Mouse (Mus musculus): Measurements from ENCODE around the gene Filip1. TPM values are rescaled to one million over a fixed set of nuclear protein-coding genes. Genes with fewer than 3 reads are reported as not detected.
"Not testable (repeated sequence)": the region's sequence is repeated elsewhere in the genome, so short reads cannot be mapped to it uniquely, and the experiment has no call there.

Gene Filip1
- 100 to 1,000 TPM in 1 of 2 experiments, 10 to 100 TPM in 1; 84.8 to 101 TPM for total RNA-seq (2021)
- long read RNA-seq, experiment 1, full-length matches to known transcripts: 4 of 9 reads
- long read RNA-seq, experiment 1, partial matches to known transcripts: 1 of 9 reads
- long read RNA-seq, experiment 1, other reads (novel, unspliced or antisense): 4 of 9 reads
- long read RNA-seq, experiment 2, full-length matches to known transcripts: 4 of 10 reads
- long read RNA-seq, experiment 2, partial matches to known transcripts: 1 of 10 reads
- long read RNA-seq, experiment 2, other reads (novel, unspliced or antisense): 5 of 10 reads

DNA sequence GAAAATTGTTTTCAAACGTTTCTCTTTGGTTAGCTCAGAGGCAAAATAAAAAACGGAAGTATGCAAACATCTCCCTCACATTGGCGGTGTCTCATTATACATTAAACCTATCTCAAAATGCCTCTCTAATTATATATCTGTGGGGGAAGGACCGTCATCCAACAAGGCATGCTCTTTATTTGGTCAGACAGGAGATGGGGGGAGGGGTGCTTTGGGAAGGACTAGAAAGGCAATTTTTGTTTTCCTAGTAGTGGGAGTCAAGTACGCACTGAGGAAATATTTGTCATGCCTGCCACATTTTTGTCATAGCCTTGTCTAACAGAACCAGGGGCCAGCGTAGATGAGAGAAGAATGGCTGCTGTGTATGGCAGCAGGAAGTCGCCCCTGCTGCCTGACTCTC, at the start of gene Filip1:
TSS of gene Filip1 (minus strand) at position 101 of the 400 bp plus-strand sequence.
- no peak for DNase-seq (ENCODE audit: low spot score)

DNA sequence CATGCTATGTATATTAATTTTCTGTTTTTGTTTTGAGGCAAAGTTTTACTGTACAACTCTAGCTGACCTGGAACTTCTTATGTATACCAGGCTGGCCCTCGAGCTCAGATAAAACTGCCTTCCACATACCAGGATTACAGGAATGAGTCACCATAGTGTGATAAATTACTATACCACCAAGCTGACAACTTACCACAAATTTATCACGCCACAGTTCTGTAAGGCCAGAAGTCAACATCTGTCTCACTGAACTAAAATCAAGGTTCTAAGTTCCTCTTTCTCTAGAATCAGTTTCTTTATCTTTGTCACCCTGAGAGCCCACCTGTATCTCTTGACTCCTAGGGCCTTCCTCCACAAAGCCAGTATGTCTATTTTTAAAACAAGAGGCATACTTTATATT, 45.0 kb upstream of the Filip1 start:
- no peak for DNase-seq (ENCODE audit: low spot score)

DNA sequence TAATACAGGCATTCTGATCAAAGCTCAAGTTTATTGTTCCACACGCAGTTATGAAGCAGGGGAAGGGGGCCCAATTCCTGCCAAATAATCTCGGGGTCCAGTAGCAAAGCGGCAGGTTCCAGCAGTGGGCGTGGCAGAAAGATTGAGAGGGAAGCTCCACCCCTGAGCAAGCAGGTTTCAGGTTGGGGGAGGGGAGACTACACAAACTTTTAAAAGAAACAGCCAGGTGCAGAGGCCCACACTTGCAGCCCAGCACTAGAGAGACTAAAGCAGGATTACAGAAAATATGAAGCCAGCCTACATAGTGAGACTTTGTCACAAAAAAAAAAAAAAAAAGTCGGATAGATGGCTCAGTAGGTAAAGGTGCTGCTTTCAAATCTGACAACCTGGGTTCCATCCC, 40.3 kb upstream of the Filip1 start:
- no peak for DNase-seq (ENCODE audit: low spot score)

DNA sequence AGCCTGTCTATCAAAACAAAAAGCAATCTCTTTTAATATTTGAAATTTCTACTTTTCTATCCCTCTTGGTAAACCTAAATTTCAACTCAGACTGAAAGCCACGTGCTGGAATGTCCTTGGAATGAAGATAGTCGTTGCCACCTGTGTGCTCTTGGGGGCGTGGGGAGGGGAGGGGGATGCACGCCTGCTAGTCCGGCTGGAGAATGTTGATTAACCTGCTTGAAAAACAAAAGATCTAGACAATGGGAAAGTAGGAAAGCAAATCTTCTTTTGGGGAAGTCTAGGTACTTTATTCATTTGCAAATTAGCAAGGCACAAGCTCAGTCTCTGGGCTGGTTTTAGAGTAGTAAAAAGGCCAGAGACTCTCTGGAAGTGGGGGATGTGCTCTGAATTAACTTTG, 36.6 kb upstream of the Filip1 start:
- not testable (repeated sequence) for DNase-seq (ENCODE audit: low spot score)

DNA sequence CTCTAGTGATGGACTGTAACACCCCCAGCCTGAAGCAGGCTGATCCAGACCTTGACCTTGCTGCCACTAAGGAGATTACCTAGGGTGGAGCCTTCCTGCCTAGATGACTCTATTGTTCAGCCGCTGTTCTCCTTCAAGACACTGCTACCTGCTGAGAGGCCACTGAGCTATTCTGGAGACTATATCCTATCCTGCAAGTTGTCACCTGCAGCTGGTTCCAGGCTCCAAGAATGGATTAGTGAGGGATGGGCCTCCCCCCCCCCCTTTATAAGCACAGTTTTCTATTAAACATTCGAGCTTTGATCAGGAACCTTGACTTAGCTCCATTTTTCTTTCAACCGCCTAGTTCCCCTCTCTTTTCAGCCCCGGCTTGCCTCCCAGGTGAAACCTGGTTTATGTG, 31.6 kb upstream of the Filip1 start:
- DNase-seq (ENCODE audit: low spot score): not testable (repeated sequence)

DNA sequence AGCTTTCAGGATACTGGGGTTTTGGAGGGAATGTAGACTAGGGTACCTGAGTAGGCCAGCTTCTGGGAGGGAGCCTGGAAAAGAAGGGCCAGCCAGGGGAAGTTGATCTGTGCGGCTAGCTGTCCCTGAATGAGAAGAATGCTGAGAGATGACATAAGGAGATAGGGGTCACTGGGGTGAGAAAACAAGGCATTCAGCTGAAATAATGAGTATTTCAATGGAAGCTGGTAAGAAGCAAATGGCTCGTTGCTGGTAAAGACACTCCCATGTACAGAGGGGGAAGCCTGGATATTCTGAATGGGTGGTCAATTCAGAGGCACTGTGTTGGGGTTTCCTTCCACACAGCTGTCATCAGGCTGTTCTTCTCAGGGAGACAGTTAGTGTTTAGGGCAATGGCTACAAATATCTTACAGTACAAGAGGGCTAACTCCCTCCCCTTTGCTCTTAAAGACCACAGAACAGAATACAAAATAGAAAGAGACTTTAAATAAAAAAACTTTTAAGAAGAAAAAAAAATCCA, 26.7 kb upstream of the Filip1 start:
- DNase-seq (ENCODE audit: low spot score): no peak

DNA sequence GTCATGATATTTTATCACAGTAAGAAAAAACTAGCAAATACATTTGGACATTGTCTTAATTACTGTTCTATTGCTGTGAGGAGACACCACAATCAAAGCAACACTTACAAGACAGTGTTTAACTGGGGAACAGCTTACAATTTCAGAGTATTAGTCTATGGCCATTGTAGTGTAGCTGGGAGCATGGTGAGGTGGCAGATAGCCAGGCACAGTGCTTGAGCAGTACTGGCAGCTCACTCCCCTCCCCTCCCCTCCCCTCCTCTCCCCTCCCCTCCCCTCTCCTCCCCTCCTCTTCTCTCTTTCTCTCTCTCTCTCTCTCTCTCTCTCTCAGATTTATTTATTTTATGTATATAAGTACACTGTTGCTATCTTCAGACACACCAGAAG, 25.3 kb upstream of the Filip1 start:
- no peak for DNase-seq (ENCODE audit: low spot score)

DNA sequence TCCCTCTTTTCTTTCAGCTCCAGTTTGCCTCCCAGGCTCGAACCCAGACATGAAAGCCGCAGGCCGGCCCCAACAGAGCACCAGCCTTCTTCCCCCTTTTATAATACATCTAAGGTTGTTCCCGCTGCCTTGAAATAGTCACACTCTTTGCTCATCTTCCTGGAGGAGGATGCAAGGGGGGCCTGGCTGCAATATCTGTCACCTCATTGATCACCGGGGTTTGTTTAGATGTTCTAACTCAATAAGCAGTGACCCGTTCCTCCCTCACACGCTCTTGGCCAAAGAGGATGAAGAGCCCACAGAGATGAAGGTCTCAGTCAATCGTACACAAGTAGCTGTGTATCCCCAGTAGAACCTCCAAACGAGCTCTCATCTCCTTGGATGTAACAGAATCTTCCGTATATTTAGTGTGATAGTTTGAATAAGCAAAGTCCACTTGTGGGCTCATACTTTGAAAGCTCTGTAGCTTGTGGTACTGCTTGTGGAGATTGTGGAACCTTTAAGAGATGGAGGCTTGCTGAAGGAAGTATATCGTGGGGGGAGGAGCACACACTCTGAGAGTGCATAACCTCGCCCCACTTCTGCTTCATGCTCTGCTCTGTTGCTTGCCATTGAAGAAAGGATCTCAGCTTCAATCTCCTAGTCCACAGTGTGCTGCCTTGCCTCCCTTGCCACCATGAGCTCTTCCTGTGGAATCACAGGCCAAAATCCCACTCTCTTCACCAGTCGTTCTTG, 24.8 kb upstream of the Filip1 start:
- DNase-seq (ENCODE audit: low spot score): no peak

DNA sequence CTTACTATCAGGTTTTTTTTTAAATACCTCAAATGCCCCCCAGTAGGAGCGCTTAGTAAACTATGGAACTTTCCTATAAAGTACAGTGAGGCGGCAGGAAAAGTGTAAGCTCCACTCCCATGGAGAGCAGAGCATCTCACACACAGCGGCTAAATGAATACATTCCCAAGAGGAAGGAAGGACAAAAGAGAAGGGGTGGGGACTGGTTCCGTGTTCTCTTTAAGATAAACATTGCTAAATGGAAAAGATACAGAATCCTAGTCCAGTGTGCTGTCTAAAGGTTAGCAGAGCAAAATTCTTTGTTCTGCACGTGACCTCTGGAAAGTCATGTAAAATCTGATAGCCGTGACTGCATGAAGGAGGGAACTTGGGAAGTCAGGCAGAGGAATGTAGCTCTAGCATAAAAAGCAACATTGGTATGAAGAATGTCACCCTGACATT, 13.9 kb upstream of the Filip1 start:
- DNase-seq (ENCODE audit: low spot score): no peak

DNA sequence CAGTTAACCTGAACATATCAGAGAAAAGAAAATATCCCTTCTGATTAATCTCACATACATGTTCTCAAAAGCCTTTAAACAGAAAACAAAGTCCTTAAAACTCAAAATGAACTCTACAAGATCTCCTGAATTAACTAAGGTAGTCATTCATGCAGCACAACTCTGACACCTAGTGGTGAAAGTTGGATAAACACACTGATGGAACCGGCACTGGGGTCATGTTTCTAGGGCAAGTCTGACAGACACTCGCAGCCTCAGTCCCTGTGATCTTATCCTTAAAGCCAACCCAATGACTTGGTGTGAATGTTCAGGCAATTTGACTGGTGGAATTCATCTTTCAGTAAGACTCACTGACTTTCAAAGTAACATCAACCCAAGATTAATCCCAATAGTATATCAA, 13.4 kb upstream of the Filip1 start:
- peak; percentile 74 for DNase-seq (ENCODE audit: low spot score)

DNA sequence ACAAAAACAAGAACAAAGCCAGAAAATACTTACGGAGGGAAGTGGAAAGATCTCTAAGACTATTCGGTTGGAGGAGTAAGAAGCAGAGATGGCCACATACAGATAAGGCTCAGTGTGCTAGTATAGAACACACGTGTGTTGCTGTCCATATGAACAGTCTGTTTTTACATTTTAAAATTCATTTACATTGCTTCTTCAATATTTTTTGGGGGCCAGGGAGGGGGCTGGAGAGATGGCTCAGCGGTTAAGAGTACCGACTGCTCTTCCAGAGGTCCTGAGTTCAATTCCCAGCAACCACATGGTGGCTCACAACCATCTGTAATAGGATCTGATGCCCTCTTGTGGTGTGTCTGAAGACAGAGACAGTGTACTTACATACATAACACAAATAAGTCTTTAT, 12.7 kb upstream of the Filip1 start:
- not testable (repeated sequence) for DNase-seq (ENCODE audit: low spot score)

DNA sequence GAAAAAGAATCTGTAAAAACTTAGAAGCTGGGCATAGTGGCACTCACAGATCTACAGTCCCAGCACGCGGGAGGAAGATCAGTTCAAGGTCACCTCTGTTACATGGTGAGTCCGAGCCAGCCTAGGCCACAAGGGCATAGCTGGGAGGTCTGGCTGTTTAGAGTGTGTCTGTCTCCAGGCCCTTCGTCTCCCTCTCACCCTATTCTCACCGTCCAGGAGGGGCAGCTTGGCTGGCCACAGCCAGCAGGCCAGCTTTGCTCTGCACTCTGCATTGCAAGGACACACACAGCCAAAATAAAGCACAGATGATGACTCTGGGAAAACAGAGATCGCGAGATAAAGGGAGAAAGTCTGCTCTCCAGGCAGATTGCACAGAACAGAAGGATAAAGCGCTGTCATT, 10.2 kb upstream of the Filip1 start:
- DNase-seq (ENCODE audit: low spot score): no peak

DNA sequence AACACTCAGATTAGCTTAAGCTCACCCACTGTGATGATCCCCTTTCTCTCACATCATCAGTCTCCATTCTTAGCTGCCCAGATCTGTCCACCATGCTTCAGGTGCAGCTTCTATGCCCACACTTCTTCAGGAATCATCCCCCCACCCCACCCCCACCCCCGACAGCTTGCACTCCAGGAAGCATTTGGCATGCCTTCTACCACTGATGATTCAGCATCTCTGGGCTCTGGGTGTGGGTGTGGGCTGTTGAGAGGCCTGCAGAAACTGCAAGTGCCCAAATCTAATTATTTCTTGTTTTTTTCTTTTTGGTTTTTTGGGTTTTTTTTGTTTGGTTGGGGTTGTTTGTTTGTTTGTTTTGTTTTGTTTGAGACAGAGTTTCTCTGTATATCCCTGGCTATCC, 9.0 kb upstream of the Filip1 start:
- DNase-seq (ENCODE audit: low spot score): no peak

DNA sequence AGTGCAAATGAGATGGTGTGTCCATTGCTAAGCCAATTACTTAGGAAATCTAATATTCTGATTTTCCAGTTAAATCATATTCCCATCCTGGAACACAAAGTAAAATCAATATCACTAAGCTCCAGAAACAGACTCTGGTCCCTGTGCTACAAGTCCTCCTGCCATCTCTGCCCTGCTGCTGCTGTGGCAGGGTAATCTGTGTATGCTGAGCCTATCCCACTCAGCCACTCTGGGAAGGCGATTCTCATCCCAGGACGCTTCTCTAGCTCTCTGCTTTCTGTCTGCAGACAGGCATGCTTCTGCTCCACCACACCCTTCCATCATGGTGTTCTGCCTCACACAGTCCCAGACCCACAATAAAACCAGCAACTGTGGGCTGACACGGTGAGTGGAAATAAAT, 7.8 kb upstream of the Filip1 start:
- no peak for DNase-seq (ENCODE audit: low spot score)

DNA sequence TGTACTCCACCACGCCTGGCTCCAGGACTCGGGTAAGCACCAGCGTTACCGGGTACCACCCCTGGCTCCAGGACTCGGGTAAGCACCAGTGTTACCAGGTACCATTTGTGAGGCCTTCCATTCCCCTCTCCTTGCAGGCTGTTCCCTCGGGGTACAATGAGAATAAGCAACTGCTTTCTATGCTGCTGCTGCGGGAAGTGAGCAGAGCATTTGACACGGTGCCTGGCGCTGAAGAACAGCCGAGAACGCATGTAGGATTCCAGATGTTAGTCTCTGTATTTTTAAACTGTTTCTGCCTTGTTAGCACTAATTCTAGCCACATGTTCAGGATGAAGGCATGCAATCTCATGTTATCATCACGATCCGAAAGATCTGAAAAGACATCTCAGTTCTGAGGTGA, 635 bp downstream of the Filip1 start:
- no peak for DNase-seq (ENCODE audit: low spot score)

DNA sequence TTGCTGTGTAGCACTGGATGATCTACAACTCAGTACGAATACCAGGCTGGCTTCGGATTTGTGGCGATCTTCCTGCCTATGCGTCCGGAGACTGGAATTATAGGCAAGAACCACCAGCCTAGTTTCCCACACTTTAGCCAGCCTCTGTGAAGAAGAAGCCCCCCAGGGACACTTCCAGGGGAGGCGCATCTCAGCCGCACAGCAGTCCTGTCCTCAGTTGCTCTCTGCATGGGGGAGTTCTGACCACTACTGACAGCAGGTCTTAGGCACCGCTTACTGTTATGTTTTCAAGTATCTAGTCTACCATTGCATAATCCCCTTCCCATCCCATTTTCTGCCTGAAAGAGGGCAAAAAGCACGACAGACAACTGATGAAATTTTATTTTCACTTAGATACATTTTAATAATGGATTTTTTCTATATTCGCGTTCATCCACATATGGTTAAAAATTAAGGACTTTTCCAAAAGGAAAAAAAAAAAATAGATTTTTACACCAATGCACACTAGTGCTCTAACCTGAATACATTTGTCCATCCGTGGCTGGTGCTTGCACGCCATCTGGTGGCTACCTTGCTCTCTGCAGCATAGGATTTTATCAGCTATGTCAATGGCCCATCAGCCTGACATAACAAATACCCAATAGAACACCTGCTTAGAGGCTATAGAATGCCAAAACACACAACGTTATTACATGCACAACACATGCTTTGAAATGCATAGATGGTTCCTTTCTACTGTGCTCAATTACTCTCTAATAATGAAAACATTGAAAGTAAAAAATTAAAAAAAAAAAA, 10.1 kb downstream of the Filip1 start:
- DNase-seq (ENCODE audit: low spot score): peak; percentile 85

DNA sequence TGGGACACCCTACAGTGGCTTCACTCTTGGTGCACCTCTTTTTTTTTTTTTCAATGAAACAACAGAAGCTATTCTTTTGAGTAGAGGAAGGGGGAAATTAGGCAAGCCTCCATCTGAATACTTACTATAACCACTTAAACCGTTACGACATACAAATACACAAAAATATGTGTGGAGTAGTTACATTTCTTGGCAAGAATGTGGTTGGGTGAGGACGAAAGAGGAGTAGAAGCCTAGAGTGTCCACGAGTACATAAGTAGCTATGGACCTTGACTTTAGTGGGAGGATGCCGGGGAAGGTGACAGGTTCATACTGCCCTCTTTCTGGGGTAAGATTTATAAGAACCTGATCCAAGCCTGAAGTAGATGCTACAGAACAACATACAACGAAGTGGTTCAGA, 15.4 kb downstream of the Filip1 start:
- DNase-seq (ENCODE audit: low spot score): no peak

DNA sequence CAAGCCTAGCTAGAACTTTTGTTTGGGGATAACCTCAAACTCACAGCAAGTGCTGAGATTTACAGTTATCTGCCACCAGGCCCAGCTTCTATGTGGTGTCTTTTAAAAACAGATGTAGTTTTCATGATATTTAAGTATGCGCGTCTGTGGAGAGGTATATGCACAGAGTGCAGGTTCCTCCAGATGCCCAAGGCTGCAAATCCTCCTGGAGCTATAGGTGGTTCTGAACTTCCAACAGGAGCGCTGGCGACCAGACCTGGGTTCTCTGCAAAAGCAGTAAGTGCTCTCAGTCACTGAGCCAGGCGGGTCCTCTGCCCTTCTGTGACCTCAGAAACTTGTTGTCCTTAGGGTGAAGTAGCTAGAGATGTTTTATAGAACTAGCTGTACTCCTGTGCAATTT, 18.4 kb downstream of the Filip1 start:
- no peak for DNase-seq (ENCODE audit: low spot score)

DNA sequence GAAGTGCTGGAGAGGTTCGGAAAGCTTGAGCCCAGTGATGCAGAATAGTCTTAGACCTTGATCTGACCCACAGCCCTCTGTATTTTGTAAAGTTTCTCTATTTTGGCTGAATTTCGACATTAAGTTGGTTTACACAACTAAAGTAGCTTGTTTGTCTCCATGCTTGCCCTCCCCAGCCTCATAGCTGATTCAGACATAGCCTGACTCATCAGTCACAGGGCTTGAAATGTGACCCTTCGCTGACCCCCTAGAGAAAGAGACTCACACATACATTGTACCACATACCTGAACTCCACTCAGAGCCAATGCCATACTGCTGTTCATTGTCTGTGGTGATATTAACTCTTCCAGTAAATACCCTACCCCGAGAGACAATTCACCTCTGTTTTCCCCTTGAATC, 19.6 kb downstream of the Filip1 start:
- DNase-seq (ENCODE audit: low spot score): no peak

DNA sequence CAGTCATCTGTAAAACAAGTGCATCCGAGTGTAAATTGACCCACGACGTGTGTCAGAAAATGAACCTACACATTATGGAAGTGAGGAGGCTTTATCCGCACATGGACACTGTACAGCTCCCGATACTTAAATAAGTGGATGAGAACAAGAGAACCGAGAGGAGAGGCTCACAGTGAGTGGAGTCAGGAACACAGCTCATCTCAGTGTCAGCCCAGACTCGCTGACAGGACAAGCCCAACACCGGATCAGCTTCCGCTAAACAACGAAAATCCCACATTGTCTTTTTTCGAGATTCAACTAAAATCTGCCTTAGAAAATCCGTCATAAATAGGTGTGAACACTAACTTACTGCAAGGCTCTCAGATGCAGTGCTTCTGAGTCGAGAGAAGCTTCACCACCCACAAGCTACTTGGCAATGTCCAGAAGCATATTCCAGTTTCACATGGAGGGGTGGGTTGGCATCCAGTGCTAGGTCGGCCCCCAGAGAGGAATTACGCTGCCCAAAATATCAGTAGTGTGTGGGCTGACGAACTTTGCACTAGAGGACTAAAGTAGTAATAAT, 22.1 kb downstream of the Filip1 start:
- DNase-seq (ENCODE audit: low spot score): no peak

DNA sequence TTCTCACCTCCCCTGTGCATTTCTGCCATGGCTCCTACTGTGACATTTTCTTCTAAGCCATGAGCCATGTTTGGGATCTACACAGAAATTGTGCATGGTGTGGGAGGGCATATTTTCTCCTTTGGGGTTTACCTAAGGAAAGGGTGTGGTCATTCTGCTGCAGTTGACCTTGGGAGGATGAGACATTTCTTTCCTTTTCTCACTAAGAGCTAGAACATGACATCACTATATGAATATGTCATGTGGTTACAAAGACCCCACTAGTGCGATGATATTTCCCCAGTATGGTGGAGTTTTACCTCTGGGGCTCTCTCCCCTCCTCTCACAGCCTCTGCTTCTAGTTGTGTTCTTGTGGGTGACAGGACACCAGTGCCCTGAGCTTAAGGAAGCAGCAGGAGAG, 22.9 kb downstream of the Filip1 start:
- no peak for DNase-seq (ENCODE audit: low spot score)

DNA sequence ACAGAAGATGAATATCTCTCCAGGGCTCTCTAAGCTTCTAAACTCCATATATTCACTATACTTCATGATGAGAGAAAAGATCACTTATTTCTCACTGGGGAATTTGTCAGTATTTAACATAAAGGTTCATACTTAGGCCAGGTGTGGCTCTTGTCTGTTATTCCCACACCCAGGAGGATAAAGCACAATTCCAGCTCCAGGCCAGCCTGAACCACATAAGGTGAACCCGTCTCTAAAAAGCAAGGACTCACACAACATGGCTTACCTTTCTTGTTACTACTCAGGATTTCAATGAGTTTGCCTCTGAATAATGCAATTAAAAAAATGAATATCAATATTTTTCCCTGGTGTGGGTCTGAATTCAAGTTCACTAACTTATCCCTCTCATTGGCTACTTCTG, 23.6 kb downstream of the Filip1 start:
- no peak for DNase-seq (ENCODE audit: low spot score)

Measured in gastrocnemius, adult 18-20 months (tissue).